Mouse (Mus musculus): Measurements from ENCODE around the gene Kdm5b. TPM values are rescaled to one million over a fixed set of nuclear protein-coding genes. Genes with fewer than 3 reads are reported as not detected.

Kdm5b gene
- total RNA-seq, 4 experiments from 2014 or later = 66.4 to 81.0 (median 72.1) TPM

GRCm38 (mm10) chr1:134646261-134646962, 86.4 kb downstream of the Kdm5b start, which contains the start of gene Syt2:
Gene Syt2, plus strand, starts transcription at chr1:134646677.
- no peak for DNase-seq (ENCODE audit: low spot score in 2 of 2)

- no peak for DNase-seq (ENCODE audit: low spot score in 2 of 2)
Measured at GRCm38 (mm10) chr1:134646963-134647282, 87.0 kb downstream of the Kdm5b start.

GRCm38 (mm10) chr1:134647591-134647990, 87.6 kb downstream of the Kdm5b start:
- no peak for DNase-seq (ENCODE audit: low spot score in 2 of 2)

- no peak for DNase-seq (ENCODE audit: low spot score in 2 of 2)
Measured at GRCm38 (mm10) chr1:134650816-134651215, 90.8 kb downstream of the Kdm5b start.

- DNase-seq (ENCODE audit: low spot score in 2 of 2) = no peak
Measured at GRCm38 (mm10) chr1:134651268-134651850, 91.4 kb downstream of the Kdm5b start.

GRCm38 (mm10) chr1:134651851-134652398, 92.0 kb downstream of the Kdm5b start:
- DNase-seq (ENCODE audit: low spot score in 2 of 2) = no peak

GRCm38 (mm10) chr1:134653603-134654257, 93.8 kb downstream of the Kdm5b start:
- no peak for DNase-seq (ENCODE audit: low spot score in 2 of 2)

- no peak for DNase-seq (ENCODE audit: low spot score in 2 of 2)
Measured at GRCm38 (mm10) chr1:134658841-134659240, 98.9 kb downstream of the Kdm5b start.

GRCm38 (mm10) chr1:134660163-134660562, 100.2 kb downstream of the Kdm5b start:
- DNase-seq (ENCODE audit: low spot score in 2 of 2) = no peak

- no peak for DNase-seq (ENCODE audit: low spot score in 2 of 2)
Measured at GRCm38 (mm10) chr1:134671234-134672070, 111.5 kb downstream of the Kdm5b start.

- DNase-seq (ENCODE audit: low spot score in 2 of 2) = no peak
Measured at GRCm38 (mm10) chr1:134674312-134674711, 114.3 kb downstream of the Kdm5b start.

- DNase-seq (ENCODE audit: low spot score in 2 of 2) = no peak
Measured at GRCm38 (mm10) chr1:134679445-134679844, 119.5 kb downstream of the Kdm5b start.

GRCm38 (mm10) chr1:134680617-134681016, 120.6 kb downstream of the Kdm5b start:
- DNase-seq (ENCODE audit: low spot score in 2 of 2) = no peak

GRCm38 (mm10) chr1:134682460-134682859, 122.5 kb downstream of the Kdm5b start:
- no peak for DNase-seq (ENCODE audit: low spot score in 2 of 2)

Other genes with a start within 250 kb of the Kdm5b start
- gene Ppfia4, start 227.2 kb upstream of the Kdm5b start, total RNA-seq (2022) = 10 to 100 TPM; 72.2 to 86.2 (median 77.3) TPM
- 10 to 100 TPM; 59.9 to 70.0 (median 61.8) TPM for gene Tmem183a, start 198.2 kb upstream of the Kdm5b start, total RNA-seq (2022)
- gene 4933406M09Rik, start 174.2 kb upstream of the Kdm5b start, total RNA-seq (2022) = not detected
- 10 to 100 TPM; 28.8 to 43.0 (median 35.5) TPM for gene Cyb5r1, start 154.6 kb upstream of the Kdm5b start, total RNA-seq (2022)
- 10 to 100 TPM; 54.3 to 62.3 (median 58.9) TPM for gene Adipor1, start 144.8 kb upstream of the Kdm5b start, total RNA-seq (2022)
- gene Klhl12, start 104.6 kb upstream of the Kdm5b start, total RNA-seq (2022) = 10 to 100 TPM; 37.8 to 46.1 (median 41.6) TPM
- gene Rabif, start 65.5 kb upstream of the Kdm5b start, total RNA-seq (2022) = 10 to 100 TPM; 20.0 to 26.7 (median 21.8) TPM
- gene Mgat4e, start 10.5 kb upstream of the Kdm5b start, total RNA-seq (2022) = not detected
- 10 to 100 TPM; 31.6 to 35.4 (median 34.6) TPM for gene Syt2, start 86.5 kb downstream of the Kdm5b start, total RNA-seq (2022)

All from layer of hippocampus, adult 8-10 months (tissue).